Mouse (Mus musculus): ENCODE measurements around the gene Plcb1. TPM values are rescaled to one million over a fixed set of nuclear protein-coding genes. Genes with fewer than 3 reads are reported as not detected.

Plcb1 gene
- polyA plus RNA-seq, 1 experiment from 2014 or later = 6.7 TPM

DNA sequence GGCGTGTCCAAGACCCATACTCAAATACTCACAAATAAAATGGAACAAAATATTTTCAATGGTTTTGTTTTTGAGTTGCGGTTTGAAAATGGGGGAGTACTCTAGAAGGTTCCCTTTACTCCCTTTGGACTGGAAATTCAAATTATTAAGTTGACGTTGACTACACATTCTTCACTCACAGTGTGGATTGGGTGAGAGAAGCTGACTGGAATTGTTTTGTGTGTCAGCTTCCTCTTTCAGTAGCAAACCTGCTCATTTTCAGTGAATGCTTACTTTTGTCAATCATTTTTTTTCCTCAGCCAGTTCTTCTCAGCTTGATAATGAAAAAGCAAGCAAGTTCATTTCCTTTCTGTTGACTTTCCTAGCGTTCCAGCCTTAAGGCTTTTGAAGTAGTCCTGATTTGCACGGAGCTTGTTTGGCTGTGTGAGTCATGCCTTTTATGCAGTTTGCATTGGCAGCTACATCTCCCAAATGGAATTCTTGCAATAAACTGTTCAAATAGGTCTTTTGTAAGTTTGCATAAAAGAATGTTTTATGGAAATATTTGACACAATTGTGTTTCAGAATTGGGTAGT lies 306.8 kb downstream of the Plcb1 start:
- WGBS = 80% methylated on average over 5 of the region's 5 CpGs
- Histone ChIP-seq H3K36me3 (no peaks in the 10 kb centered on the region), H3K4me1 (replicated peaks) (no peaks in the 10 kb centered on the region), H3K9me3 (no peaks in the 10 kb centered on the region), H3K27ac (no peak overlapping the region), H3K27me3 (ENCODE audit: insufficient read depth, poor library complexity, severe bottlenecking) (no peaks in the 10 kb centered on the region), H3K4me3 (no peak overlapping the region)
- no peak for DNase-seq (ENCODE audit: low spot score)

DNA sequence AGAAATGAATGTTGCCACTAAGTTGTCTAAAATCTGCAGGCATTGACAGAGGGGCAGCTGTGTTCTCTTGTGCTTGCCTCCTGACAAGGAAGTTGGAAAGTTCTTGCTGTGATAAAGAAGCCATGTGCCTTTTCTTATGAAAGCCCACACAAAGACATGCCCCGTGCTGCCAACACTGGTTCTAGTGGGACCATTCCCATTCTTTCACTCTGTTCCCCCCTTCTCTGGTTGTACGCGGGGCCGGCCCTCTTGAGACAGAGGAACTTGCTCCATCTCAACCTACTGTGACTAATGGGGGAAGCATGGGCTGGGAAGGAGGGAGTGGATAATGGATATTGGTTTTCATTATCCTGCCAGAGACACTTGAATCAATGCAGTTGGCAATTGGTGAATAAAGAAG lies 315.4 kb downstream of the Plcb1 start:
- Histone ChIP-seq H3K36me3 (no peaks in the 10 kb centered on the region), H3K27me3 (ENCODE audit: insufficient read depth, poor library complexity, severe bottlenecking) (no peaks in the 10 kb centered on the region)
- DNase-seq (ENCODE audit: low spot score) = no peak

DNA sequence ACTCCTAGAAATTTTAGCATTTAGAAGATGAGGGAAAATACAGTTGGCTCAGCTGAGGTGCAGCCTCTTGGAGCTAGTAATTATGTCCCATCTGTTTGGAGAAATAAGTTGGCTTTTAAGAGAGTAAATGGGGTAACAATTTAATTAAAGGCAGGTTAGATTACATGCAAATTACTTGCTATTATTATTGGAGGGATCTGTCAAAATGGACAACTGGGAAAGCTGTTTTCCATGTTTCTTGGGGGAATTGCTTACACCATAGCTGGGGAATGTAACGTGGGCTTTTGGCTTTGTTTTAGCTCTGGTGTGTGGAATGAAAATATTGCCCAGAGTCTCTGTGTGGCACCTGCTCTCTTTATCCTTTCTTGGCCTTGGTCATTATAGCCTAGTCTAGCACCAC lies 316.1 kb downstream of the Plcb1 start:
- Histone ChIP-seq H3K4me3 (no peak overlapping the region), H3K36me3 (no peaks in the 10 kb centered on the region), H3K27me3 (ENCODE audit: insufficient read depth, poor library complexity, severe bottlenecking) (no peaks in the 10 kb centered on the region), H3K9me3 (no peaks in the 10 kb centered on the region), H3K27ac (no peak overlapping the region), H3K4me1 (replicated peaks) (peaks cover 4% of the 10 kb centered on the region; the same call in 1 of the 2 replicates)
- no peak for DNase-seq (ENCODE audit: low spot score)
- 72% methylated on average over 1 of the region's 1 CpGs for WGBS

More for the DNA sequence above, 315.4 kb downstream of the Plcb1 start:
- Histone ChIP-seq H3K4me3 (no peak overlapping the region), H3K9me3 (no peaks in the 10 kb centered on the region), H3K27ac (no peak overlapping the region), H3K4me1 (replicated peaks) (peaks cover 4% of the 10 kb centered on the region; the same call in 1 of the 2 replicates)
- WGBS = 54% methylated on average over 4 of the region's 4 CpGs

DNA sequence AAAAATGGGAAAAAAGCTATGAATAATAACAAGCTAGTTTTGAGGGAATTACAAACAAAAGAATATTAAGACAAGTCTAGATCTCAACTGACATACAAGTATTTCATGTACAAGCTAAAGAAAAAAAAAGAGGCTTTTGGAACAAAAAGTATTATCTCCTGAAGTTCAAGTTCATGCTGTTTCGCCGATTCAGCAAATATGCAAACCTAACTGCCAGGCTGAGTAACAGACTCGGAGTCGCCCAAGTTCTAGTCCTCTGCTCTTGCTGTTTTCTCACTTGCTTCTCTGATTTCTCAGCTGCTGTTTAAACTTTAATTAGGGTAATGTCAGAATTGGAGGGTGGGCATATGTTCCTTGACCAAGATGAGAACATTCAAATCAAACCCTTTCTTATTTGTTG lies 320.8 kb downstream of the Plcb1 start:
- no peak overlapping the region for H3K27ac ChIP-seq
- no peak for DNase-seq (ENCODE audit: low spot score)
- no peaks in the 10 kb centered on the region for H3K9me3 ChIP-seq
- peaks cover 9% of the 10 kb centered on the region; the same call in 1 of the 2 replicates for H3K4me1 ChIP-seq (replicated peaks)
- H3K36me3 ChIP-seq = no peaks in the 10 kb centered on the region
- no peak overlapping the region for H3K4me3 ChIP-seq
- 89% methylated on average over 4 of the region's 4 CpGs for WGBS
- H3K27me3 ChIP-seq (ENCODE audit: insufficient read depth, poor library complexity, severe bottlenecking) = no peaks in the 10 kb centered on the region

GRCm38 (mm10) chr2:135108607-135109006 lies 322.7 kb downstream of the Plcb1 start:
- Histone ChIP-seq H3K36me3 (no peaks in the 10 kb centered on the region), H3K4me1 (replicated peaks) (peaks cover 9% of the 10 kb centered on the region; the same call in 1 of the 2 replicates), H3K9me3 (no peaks in the 10 kb centered on the region), H3K27me3 (ENCODE audit: insufficient read depth, poor library complexity, severe bottlenecking) (no peaks in the 10 kb centered on the region), H3K27ac (no peak overlapping the region), H3K4me3 (no peak overlapping the region)
- 47% methylated on average over 2 of the region's 2 CpGs for WGBS
- DNase-seq (ENCODE audit: low spot score) = no peak

DNA sequence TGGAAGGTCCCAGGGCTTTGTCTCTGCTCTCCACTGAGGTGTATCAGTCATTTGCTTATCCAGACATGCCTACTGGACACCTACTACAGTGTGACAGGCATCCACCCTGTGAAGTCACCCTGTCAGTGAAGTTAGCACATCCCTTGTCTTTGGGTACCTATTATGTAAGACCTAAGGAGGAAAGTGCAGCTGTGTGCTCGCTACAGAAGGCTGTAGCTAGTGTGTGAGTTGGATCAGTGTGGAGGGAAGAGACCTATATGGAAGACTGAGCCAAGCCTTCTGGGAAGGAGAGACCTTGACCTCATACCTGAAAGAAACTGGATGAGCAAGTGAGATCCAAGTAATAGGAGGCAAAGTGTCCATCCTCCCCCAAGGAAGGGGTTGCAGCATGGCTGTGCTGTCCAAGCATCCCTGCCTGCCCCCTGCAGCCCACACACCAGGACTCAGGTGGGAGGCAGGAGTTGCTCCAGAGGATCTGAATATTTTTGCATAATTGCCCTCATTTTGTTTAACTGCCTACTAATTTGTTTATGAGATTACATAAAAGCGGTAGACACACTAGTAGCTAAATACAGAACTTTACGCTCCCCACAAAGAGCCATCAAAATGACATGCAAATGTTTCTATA lies 328.7 kb downstream of the Plcb1 start:
- Histone ChIP-seq H3K27ac (no peak overlapping the region), H3K36me3 (no peaks in the 10 kb centered on the region), H3K4me3 (no peak overlapping the region), H3K27me3 (ENCODE audit: insufficient read depth, poor library complexity, severe bottlenecking) (no peaks in the 10 kb centered on the region), H3K4me1 (replicated peaks) (peaks cover 9% of the 10 kb centered on the region; the same call in 1 of the 2 replicates), H3K9me3 (no peaks in the 10 kb centered on the region)
- no peak for DNase-seq (ENCODE audit: low spot score)
- 84% methylated on average over 3 of the region's 3 CpGs for WGBS

- Histone ChIP-seq H3K36me3 (no peaks in the 10 kb centered on the region), H3K9me3 (no peaks in the 10 kb centered on the region), H3K27ac (no peak overlapping the region), H3K27me3 (ENCODE audit: insufficient read depth, poor library complexity, severe bottlenecking) (no peaks in the 10 kb centered on the region), H3K4me1 (replicated peaks) (no peaks in the 10 kb centered on the region), H3K4me3 (no peak overlapping the region)
- WGBS = 90% methylated on average over 4 of the region's 4 CpGs
- no peak for DNase-seq (ENCODE audit: low spot score)
These were observed 337.2 kb downstream of the Plcb1 start for GRCm38 (mm10) chr2:135123057-135123456.

GRCm38 (mm10) chr2:135123695-135124343 lies 338.0 kb downstream of the Plcb1 start:
- Histone ChIP-seq H3K4me3 (no peak overlapping the region), H3K27ac (no peak overlapping the region), H3K36me3 (no peaks in the 10 kb centered on the region), H3K9me3 (no peaks in the 10 kb centered on the region), H3K4me1 (replicated peaks) (no peaks in the 10 kb centered on the region), H3K27me3 (ENCODE audit: insufficient read depth, poor library complexity, severe bottlenecking) (no peaks in the 10 kb centered on the region)
- DNase-seq (ENCODE audit: low spot score) = no peak
- WGBS = 86% methylated on average over 4 of the region's 4 CpGs

DNA sequence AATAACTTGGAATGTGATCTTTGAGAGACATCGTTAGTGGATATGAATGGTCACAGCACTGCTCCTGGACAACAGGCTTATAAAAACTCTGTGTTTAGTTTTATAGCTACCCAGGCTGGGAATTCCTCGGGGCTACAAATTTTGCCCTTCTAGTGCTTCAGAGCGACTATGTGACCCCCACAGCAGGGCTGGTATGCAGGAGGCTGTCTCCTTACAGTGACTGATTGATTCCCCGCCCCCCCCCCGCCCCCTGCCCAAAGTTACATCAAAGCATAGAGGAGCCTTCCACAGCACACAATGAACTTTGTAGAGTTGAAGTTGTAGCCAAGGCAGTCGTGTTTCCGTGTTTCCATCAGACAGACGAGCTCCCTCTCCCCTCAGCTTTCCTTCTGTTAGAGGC lies 354.7 kb downstream of the Plcb1 start:
- WGBS = 5% methylated on average over 8 of the region's 8 CpGs
- Histone ChIP-seq H3K27me3 (ENCODE audit: insufficient read depth, poor library complexity, severe bottlenecking) (no peaks in the 10 kb centered on the region), H3K27ac (peak overlapping the region; percentile 64), H3K9me3 (no peaks in the 10 kb centered on the region), H3K4me1 (replicated peaks) (peaks cover 14% of the 10 kb centered on the region), H3K4me3 (peak overlapping the region; percentile 13), H3K36me3 (no peaks in the 10 kb centered on the region)
- peak; percentile 66 for DNase-seq (ENCODE audit: low spot score)

DNA sequence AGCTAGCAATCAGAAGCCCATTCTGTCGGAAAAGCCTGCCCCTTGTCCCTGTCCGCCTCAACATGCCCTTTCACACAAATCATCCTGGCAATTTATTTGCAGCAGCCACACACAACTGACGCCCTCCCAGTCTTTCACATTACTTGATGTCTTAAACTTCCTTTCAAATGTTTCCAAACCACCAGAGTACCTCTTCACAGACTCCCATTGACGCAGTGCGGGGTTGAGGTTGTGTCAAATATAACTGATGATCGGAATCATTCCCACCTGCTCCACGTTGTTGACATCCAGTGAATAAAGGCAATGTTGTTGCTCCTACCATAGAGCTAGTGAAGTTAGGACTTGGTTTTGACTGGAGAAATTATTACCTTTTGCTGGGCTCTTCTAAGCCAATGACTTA lies 366.4 kb downstream of the Plcb1 start:
- no peak overlapping the region for H3K27ac ChIP-seq
- no peaks in the 10 kb centered on the region for H3K36me3 ChIP-seq
- no peaks in the 10 kb centered on the region for H3K4me1 ChIP-seq (replicated peaks)
- no peaks in the 10 kb centered on the region for H3K9me3 ChIP-seq
- H3K27me3 ChIP-seq (ENCODE audit: insufficient read depth, poor library complexity, severe bottlenecking) = no peaks in the 10 kb centered on the region
- 91% methylated on average over 7 of the region's 7 CpGs for WGBS
- DNase-seq (ENCODE audit: low spot score) = no peak
- H3K4me3 ChIP-seq = no peak overlapping the region

- Histone ChIP-seq H3K4me3 (no peak overlapping the region), H3K27ac (no peak overlapping the region), H3K4me1 (replicated peaks) (no peaks in the 10 kb centered on the region), H3K27me3 (ENCODE audit: insufficient read depth, poor library complexity, severe bottlenecking) (no peaks in the 10 kb centered on the region), H3K36me3 (no peaks in the 10 kb centered on the region), H3K9me3 (no peaks in the 10 kb centered on the region)
- no peak for DNase-seq (ENCODE audit: low spot score)
- 76% methylated on average over 4 of the region's 4 CpGs for WGBS
These were observed 367.4 kb downstream of the Plcb1 start for GRCm38 (mm10) chr2:135153248-135153647.

DNA sequence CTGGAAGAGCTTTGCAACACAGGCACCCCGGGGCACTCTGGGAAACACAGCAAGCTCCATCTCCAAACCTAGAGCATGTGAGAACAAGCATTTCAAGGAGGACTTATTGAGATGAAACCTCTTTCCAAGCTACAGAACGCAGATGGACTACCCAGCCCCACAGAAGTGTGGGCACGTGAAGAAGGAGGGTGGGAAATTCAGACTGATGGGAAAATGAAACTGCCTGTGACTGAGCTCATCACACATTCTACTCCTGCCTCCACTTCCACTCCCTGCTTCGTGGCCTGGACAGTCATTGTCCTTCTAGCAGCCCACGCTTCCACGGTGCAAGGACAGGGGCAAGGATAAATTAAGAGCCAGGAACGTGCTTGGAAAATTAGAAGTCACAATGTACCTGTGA lies 370.2 kb downstream of the Plcb1 start:
- H3K4me1 ChIP-seq (replicated peaks) = no peaks in the 10 kb centered on the region

GRCm38 (mm10) chr2:135157961-135158360 lies 372.1 kb downstream of the Plcb1 start:
- DNase-seq (ENCODE audit: low spot score) = no peak
- Histone ChIP-seq H3K36me3 (no peaks in the 10 kb centered on the region), H3K9me3 (no peaks in the 10 kb centered on the region), H3K4me3 (no peak overlapping the region), H3K4me1 (replicated peaks) (no peaks in the 10 kb centered on the region), H3K27me3 (ENCODE audit: insufficient read depth, poor library complexity, severe bottlenecking) (no peaks in the 10 kb centered on the region), H3K27ac (no peak overlapping the region)
- WGBS = 92% methylated on average over 2 of the region's 2 CpGs

More for the DNA sequence above, 370.2 kb downstream of the Plcb1 start:
- Histone ChIP-seq H3K36me3 (no peaks in the 10 kb centered on the region), H3K27me3 (ENCODE audit: insufficient read depth, poor library complexity, severe bottlenecking) (no peaks in the 10 kb centered on the region), H3K27ac (no peak overlapping the region), H3K4me3 (no peak overlapping the region), H3K9me3 (no peaks in the 10 kb centered on the region)
- DNase-seq (ENCODE audit: low spot score) = no peak
- WGBS = 84% methylated on average over 7 of the region's 7 CpGs
